Mouse (Mus musculus) forebrain, embryonic 13.5 days (tissue): ENCODE measurements around the gene Spsb3. TPM values are rescaled to one million over a fixed set of nuclear protein-coding genes. Genes with fewer than 3 reads are reported as not detected.
A peak's percentile ranks its signal among the peaks of the same experiment; 100 is the strongest.

Experiments
- ATAC-seq: fragments of 200-750 bp; cut with Nextera tagmentation; 2 replicates; pipeline ENCODE4 v1.8.0; 2017
- H3K27ac ChIP-seq: fragments of 300-500 bp; sonication (generic); 2 replicates; pipeline ENCODE4 v1.5.1; 2015; ENCODE audit warnings: inconsistent platforms, mild to moderate bottlenecking, moderate library complexity
- H3K27me3 ChIP-seq: fragments of 300-500 bp; sonication (generic); 2 replicates; pipeline ENCODE4 v1.6.1; 2015; ENCODE audit warnings: mild to moderate bottlenecking, inconsistent platforms
- H3K36me3 ChIP-seq: fragments of 300-500 bp; sonication (generic); 2 replicates; pipeline ENCODE4 v1.6.1; 2015; ENCODE audit warnings: mild to moderate bottlenecking, inconsistent platforms; ENCODE audit not compliant: poor library complexity, severe bottlenecking
- H3K4me1 ChIP-seq: fragments of 300-500 bp; sonication (generic); 2 replicates; pipeline ENCODE4 v1.6.1; 2015; ENCODE audit warnings: inconsistent platforms
- H3K4me2 ChIP-seq: fragments of 300-500 bp; sonication (generic); 2 replicates; pipeline ENCODE4 v1.6.1; 2015; ENCODE audit warnings: inconsistent platforms, mild to moderate bottlenecking, moderate library complexity
- H3K4me3 ChIP-seq: fragments of 300-500 bp; sonication (generic); 2 replicates; pipeline ENCODE4 v1.5.1; 2015; ENCODE audit warnings: mild to moderate bottlenecking, inconsistent platforms
- H3K9ac ChIP-seq: fragments of 300-500 bp; sonication (generic); 2 replicates; pipeline ENCODE4 v1.6.1; 2015; ENCODE audit warnings: mild to moderate bottlenecking, inconsistent platforms
- H3K9me3 ChIP-seq: fragments of 300-500 bp; sonication (generic); replicated peaks from 2 replicates; pipeline ENCODE4 v1.6.1; 2016; ENCODE audit warnings: inconsistent platforms
- WGBS: fragments of 180-500 bp; shearing (Covaris S2); methylation state at CpG from one replicate; pipeline ENCODE4 v1.1.7; 2015; 5-methylcytosine and 5-hydroxymethylcytosine counted together
- polyA plus RNA-seq: library from polyadenylated mRNA; unstranded; fragments of >200 nt; fragmentation: Nextera tagmentation; extraction: Ambion mirVana; gene quantifications from 2 replicates; pipeline ENCODE4 v1.2.1, GENCODE M21; 2015

Spsb3 gene
- polyA plus RNA-seq, result 64.3 and 67.4 TPM in 2 replicates

GRCm38 (mm10) chr17:24886134-24886931 is at the start of gene Spsb3, which contains the start of gene Nubp2:
TSS of gene Spsb3 (plus strand) at chr17:24886643.
TSS of gene Nubp2 (minus strand) at chr17:24886349.
- peaks cover 50% of the 10 kb centered on the region for H3K36me3 ChIP-seq
- ATAC-seq, result peak; percentile 97
- peak within 1 kb of the TSS; percentile 86 for H3K9ac ChIP-seq
- H3K4me2 ChIP-seq, result peak within 1 kb of the TSS; percentile 91
- peaks cover 28% of the 10 kb centered on the region for H3K4me1 ChIP-seq
- H3K27ac ChIP-seq, result peak within 1 kb of the TSS; percentile 44
- peak within 1 kb of the TSS; percentile 92 for H3K4me3 ChIP-seq
- H3K27me3 ChIP-seq, result no peaks in the 10 kb centered on the region
- H3K9me3 ChIP-seq, result no peaks in the 10 kb centered on the region
- under 1% methylated on average over 69 of the region's 69 CpGs for WGBS

- Histone ChIP-seq H3K9me3 (no peaks in the 10 kb centered on the region), H3K9ac (no peak within 1 kb of the TSS), H3K4me1 (no peaks in the 10 kb centered on the region), H3K27me3 (peaks cover 19% of the 10 kb centered on the region), H3K4me2 (no peak within 1 kb of the TSS), H3K27ac (no peak within 1 kb of the TSS), H3K4me3 (no peak within 1 kb of the TSS), H3K36me3 (no peaks in the 10 kb centered on the region)
- 69% methylated on average over 8 of the region's 8 CpGs for WGBS
- ATAC-seq, result no peak
Measured at GRCm38 (mm10) chr17:24839842-24840241, 46.6 kb upstream of the Spsb3 start, which contains the start of gene Hagh. TSS of gene Hagh (plus strand) at chr17:24840143.

- Histone ChIP-seq H3K4me3 (no peak overlapping the region), H3K9me3 (no peaks in the 10 kb centered on the region), H3K9ac (no peak overlapping the region), H3K4me2 (no peak overlapping the region), H3K27ac (no peak overlapping the region), H3K27me3 (peaks cover 19% of the 10 kb centered on the region), H3K4me1 (no peaks in the 10 kb centered on the region), H3K36me3 (no peaks in the 10 kb centered on the region)
- 65% methylated on average over 5 of the region's 5 CpGs for WGBS
- ATAC-seq, result no peak
Measured at GRCm38 (mm10) chr17:24840341-24840740, 46.1 kb upstream of the Spsb3 start.

- WGBS, result 47% methylated on average over 4 of the region's 4 CpGs
- no peak for ATAC-seq
- no peak overlapping the region for H3K27ac ChIP-seq
- no peak overlapping the region for H3K9ac ChIP-seq
- no peaks in the 10 kb centered on the region for H3K36me3 ChIP-seq
- H3K4me3 ChIP-seq, result no peak overlapping the region
- no peaks in the 10 kb centered on the region for H3K9me3 ChIP-seq
- H3K4me2 ChIP-seq, result no peak overlapping the region
- H3K4me1 ChIP-seq, result no peaks in the 10 kb centered on the region
- peaks cover 16% of the 10 kb centered on the region for H3K27me3 ChIP-seq
Measured at GRCm38 (mm10) chr17:24841133-24841532, 45.3 kb upstream of the Spsb3 start.

DNA sequence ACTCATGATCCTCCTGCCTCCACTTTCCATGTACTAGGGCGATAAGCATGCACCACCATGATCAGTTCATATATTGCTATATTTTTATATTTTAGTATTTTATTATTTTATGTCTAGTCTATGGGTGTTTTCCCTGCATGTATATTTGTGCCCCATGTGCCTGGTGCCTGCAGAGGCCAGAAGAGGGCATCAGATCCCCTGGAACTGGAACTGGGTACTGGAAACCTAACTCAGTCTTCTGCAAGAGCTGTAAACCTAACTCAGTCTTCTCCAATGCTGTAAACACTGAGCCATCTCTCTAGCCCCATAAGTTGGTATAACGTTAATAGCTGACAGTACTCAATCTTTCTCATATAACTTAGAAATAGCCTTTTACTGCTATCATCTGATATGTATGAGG is 43.8 kb upstream of the Spsb3 start:
- H3K27ac ChIP-seq, result no peak overlapping the region
- H3K4me2 ChIP-seq, result no peak overlapping the region
- no peaks in the 10 kb centered on the region for H3K4me1 ChIP-seq
- peaks cover 12% of the 10 kb centered on the region for H3K27me3 ChIP-seq
- ATAC-seq, result no peak
- H3K9me3 ChIP-seq, result no peaks in the 10 kb centered on the region
- no peak overlapping the region for H3K4me3 ChIP-seq
- no peak overlapping the region for H3K9ac ChIP-seq
- H3K36me3 ChIP-seq, result no peaks in the 10 kb centered on the region
- 51% methylated on average over 2 of the region's 2 CpGs for WGBS

- Histone ChIP-seq H3K4me1 (peaks cover 14% of the 10 kb centered on the region), H3K36me3 (no peaks in the 10 kb centered on the region), H3K9ac (no peak overlapping the region), H3K4me3 (no peak overlapping the region), H3K27ac (no peak overlapping the region), H3K4me2 (no peak overlapping the region), H3K9me3 (no peaks in the 10 kb centered on the region), H3K27me3 (peaks cover 12% of the 10 kb centered on the region)
- no peak for ATAC-seq
- 58% methylated on average over 9 of the region's 9 CpGs for WGBS
Measured at GRCm38 (mm10) chr17:24844525-24844924, 41.9 kb upstream of the Spsb3 start.

DNA sequence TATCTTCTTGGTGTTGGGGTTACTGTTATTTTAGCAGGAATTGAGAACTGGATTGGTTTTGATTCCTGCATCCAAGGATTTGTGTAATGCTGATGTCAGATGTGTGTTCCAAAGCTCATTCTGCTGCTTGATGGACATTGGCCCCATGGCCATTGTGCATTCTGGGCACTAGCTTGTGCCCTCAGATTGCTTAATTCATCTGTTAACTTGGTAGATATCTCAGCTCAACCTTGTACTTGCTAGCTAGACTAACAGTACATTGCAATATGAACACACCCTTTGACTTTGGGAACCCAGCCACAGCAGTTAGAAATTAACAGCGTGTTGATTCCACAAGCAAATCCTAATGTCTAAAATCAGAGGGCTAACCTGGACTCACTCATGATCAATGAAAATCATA is 39.1 kb upstream of the Spsb3 start:
- Histone ChIP-seq H3K36me3 (no peaks in the 10 kb centered on the region), H3K9ac (no peak overlapping the region), H3K4me2 (no peak overlapping the region), H3K27me3 (peaks cover 16% of the 10 kb centered on the region), H3K4me1 (peaks cover 23% of the 10 kb centered on the region), H3K4me3 (no peak overlapping the region), H3K9me3 (no peaks in the 10 kb centered on the region), H3K27ac (no peak overlapping the region)
- 95% methylated on average over 1 of the region's 1 CpGs for WGBS
- no peak for ATAC-seq

DNA sequence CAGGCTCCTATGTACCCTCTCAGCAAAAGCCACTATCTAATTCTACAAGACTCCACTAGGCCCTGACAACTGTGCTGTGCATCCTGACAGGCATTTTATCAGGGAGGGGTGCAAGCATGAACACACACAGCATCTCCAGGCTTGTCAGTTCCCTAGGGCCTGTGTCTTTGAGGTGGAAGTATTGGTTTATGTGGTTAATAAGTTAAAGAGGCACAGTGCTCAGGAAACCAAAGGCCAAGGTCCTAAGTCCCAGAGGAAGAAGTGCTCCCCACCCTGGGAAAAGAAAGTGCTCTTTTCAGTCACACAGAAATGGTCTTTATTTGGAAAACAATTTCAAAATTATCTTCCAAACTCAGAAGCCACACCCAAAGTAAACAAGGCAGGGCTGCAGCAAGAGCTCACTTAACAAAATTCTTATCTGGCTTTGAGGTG is 37.8 kb upstream of the Spsb3 start:
- peaks cover 16% of the 10 kb centered on the region for H3K27me3 ChIP-seq
- no peak overlapping the region for H3K27ac ChIP-seq
- peak overlapping the region; percentile 89; the same call in 1 of the 2 replicates for H3K4me2 ChIP-seq
- H3K9me3 ChIP-seq, result no peaks in the 10 kb centered on the region
- peaks cover 11% of the 10 kb centered on the region for H3K36me3 ChIP-seq
- H3K9ac ChIP-seq, result no peak overlapping the region
- no peak overlapping the region for H3K4me3 ChIP-seq
- no peak for ATAC-seq
- H3K4me1 ChIP-seq, result peaks cover 23% of the 10 kb centered on the region

- peaks cover 9% of the 10 kb centered on the region for H3K27me3 ChIP-seq
Measured at GRCm38 (mm10) chr17:24849733-24850064, 36.7 kb upstream of the Spsb3 start.

DNA sequence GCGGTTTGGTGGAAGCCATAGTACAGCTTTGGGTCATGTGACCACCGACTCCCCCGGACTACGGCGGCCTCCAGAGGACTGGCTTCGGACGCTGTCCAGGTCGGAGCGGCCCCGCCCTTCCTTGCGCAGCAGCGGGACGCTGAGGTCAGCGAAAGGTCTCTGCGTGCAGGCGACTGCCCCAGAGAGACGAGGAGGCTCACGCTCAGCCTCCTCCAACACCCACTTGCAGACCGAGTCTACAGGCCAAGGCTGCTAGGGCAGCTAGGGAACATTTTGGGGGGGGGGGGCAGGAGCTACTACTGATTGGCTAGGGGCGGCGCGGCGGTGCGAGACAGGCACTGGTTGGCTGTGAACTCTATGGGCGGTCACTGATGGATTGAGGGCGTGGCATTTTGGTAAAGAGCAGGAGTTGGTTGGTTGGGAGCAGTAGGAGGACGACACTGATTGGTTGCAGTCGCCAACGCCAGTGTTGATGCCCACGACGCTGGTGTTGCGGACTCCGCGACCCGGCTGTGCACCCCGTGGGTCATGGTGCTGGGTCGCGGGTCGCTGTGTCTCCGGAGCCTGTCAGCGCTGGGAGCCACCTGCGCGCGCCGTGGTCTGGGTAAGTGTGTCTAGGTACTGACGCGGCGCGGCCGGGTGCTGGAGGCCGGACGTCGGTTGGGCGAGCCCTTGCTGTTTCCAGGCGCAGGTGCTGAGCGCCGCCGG is 36.2 kb upstream of the Spsb3 start, which contains the start of gene Fahd1:
Gene Fahd1, minus strand, starts transcription at position 300 of the 708 bp plus-strand sequence.
- Histone ChIP-seq H3K4me2 (peak within 1 kb of the TSS; percentile 89), H3K27me3 (peaks cover 9% of the 10 kb centered on the region), H3K36me3 (peaks cover 21% of the 10 kb centered on the region), H3K9me3 (no peaks in the 10 kb centered on the region), H3K4me1 (peaks cover 23% of the 10 kb centered on the region), H3K27ac (peak within 1 kb of the TSS; percentile 85), H3K9ac (peak within 1 kb of the TSS; percentile 78), H3K4me3 (peak within 1 kb of the TSS; percentile 70)
- ATAC-seq, result peak; percentile 100
- WGBS, result under 1% methylated on average over 52 of the region's 58 CpGs

More at GRCm38 (mm10) chr17:24849733-24850064, 36.7 kb upstream of the Spsb3 start:
- no peaks in the 10 kb centered on the region for H3K9me3 ChIP-seq
- WGBS, result 0% methylated on average over 21 of the region's 21 CpGs
- peak overlapping the region; percentile 70 for H3K4me3 ChIP-seq
- no peak; the same call in 1 of the 2 replicates for ATAC-seq
- H3K4me1 ChIP-seq, result peaks cover 23% of the 10 kb centered on the region
- H3K27ac ChIP-seq, result peak overlapping the region; percentile 85
- peak overlapping the region; percentile 89 for H3K4me2 ChIP-seq
- peaks cover 21% of the 10 kb centered on the region for H3K36me3 ChIP-seq
- peak overlapping the region; percentile 78 for H3K9ac ChIP-seq

- Histone ChIP-seq H3K27me3 (peaks cover 9% of the 10 kb centered on the region), H3K4me2 (peak overlapping the region; percentile 89), H3K9ac (peak overlapping the region; percentile 75), H3K9me3 (no peaks in the 10 kb centered on the region), H3K4me1 (peaks cover 23% of the 10 kb centered on the region), H3K36me3 (peaks cover 26% of the 10 kb centered on the region), H3K4me3 (peak overlapping the region; percentile 70), H3K27ac (no peak overlapping the region)
- no peak for ATAC-seq
- WGBS, result 2% methylated on average over 20 of the region's 20 CpGs
Measured at GRCm38 (mm10) chr17:24850773-24851127, 35.7 kb upstream of the Spsb3 start.
